Mouse (Mus musculus) splenic B cell, adult 2 months (primary cell): Measurements from ENCODE around the gene Zfp553.
"Not testable (repeated sequence)": the region's sequence is repeated elsewhere in the genome, so short reads cannot be mapped to it uniquely, and the experiment has no call there.

Experiments
- DNase-seq: peaks from one replicate; pipeline ENCODE4 v3.0.0-alpha.2; 2011; ENCODE audit warnings: low read depth, low spot score
- H3K27me3 ChIP-seq: 2 replicates; pipeline ENCODE4 v1.6.1; 2012; ENCODE audit warnings: mild to moderate bottlenecking, low read length, moderate library complexity, mixed read lengths; ENCODE audit not compliant: control insufficient read depth, poor library complexity, insufficient read depth, severe bottlenecking
- H3K36me3 ChIP-seq: 2 replicates; pipeline ENCODE4 v1.6.1; 2012; ENCODE audit warnings: mild to moderate bottlenecking, low read length, moderate library complexity, mixed read lengths; ENCODE audit not compliant: control insufficient read depth, poor library complexity, insufficient read depth, severe bottlenecking

Zfp553 gene

DNA sequence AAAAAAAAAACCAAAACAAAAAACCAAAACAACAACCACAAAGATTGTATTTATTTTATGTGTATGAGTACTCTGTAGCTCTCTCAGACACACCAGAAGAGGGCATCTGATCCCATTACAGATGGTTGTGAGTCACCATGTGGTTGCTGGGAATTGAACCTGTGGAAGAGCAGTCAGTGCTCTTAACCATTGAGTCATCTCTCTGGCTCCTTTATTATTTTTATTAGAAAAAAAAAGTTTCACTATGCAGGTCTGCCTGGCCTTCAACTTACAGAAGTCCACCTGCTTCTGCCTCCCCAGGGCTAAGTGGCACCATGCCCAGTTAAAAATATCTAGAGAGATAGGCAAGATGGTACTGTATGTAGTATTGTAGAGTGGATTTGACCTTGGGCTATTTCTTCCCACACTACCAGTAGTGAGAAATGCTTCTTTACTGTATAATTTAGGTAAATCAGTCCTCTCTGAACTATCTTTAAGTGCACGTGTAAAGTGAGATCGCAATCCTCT lies 10.6 kb downstream of the Zfp553 start:
- no peak for DNase-seq
- no peaks in the 10 kb centered on the region for H3K27me3 ChIP-seq

DNA sequence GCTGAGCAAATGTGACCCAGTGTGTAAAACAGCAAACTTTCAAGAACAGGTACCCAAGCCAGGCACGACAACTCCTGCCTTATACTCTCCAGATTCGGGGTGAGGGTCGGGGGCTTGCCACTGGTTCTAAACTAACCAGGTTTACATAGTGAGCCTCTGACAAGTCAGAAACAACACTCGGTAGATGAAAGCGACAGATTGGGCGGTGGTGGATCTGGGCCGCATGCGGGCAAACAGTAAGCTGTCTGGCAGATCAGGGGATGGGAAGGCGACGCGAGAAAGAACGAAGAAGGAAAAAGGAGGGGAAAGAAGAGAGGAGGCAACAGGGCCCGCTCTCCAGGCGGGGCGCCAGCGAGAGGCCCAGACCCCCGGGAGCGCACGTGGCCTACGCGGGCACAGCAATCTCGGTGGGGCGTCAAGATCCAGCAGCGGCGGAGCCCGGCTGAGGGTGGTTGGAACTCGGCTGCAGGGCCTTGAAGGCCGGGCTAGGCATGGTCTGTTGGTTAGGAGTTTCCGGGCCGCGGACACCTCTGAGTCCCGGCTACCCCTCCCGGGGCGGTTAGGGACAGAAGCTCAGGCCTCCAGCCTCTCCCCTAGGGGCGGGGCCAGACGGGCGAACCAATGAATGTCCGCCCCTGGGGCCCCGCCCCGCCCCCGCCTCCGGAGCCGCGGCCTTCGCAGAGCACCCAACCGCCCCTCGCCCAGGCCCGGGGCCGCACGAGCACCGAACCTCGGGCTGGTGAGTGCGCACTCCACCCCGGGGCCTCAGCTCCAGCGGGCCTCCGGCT lies 11.2 kb downstream of the Zfp553 start, which contains the start of gene Zfp771:
Zfp771 (plus strand) TSS at position 405 of the 788 bp plus-strand sequence.
- no peaks in the 10 kb centered on the region for H3K27me3 ChIP-seq
- DNase-seq, result peak; percentile 91
- 0 out of 2 replicates have a peak, but pooled peaks cover 2% of the 10 kb centered on the region for H3K36me3 ChIP-seq

More for the DNA sequence above, 10.6 kb downstream of the Zfp553 start:
- H3K36me3 ChIP-seq, result 0 out of 2 replicates have a peak, but pooled peaks cover 4% of the 10 kb centered on the region

DNA sequence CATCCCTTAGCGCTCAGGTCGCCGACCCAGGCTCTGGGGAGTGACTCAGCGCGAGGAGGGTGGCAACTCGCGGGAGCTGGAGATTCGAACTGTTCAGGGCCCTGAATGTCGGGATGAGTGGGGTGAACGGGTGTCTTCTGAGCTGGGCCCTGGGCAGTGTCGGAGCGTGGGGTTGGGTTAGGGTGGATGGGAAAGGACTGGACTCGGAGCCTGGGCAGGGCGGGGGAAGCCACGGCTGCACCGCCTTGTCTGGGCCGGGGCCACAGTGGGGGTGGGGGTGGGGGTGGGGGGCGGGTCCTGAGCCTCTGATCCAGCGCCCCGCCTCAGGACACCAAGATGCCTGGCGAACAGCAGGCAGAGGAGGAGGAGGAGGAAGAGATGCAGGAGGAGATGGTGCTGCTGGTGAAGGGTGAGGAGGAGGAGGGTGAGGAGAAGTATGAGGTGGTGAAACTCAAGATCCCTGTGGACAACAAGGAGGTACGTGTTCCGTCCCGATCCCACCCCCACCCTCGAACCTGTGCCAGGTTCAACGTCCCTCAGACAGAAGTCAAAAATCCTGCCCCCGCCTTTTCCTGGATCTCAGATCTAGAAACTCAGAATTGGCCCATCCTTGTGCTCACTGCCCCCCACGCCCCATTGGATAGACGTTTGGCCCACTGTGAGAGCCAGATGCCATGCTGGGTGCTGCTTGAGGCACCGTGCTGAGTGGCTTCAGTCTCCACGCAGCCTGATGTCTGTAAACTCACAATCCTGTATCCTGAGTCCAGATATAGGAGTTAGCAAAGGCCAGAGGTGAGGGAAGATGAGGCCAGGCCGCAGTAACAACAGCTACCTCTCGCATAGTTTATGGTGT lies 12.0 kb downstream of the Zfp553 start:
- 0 out of 2 replicates have a peak, but pooled peaks cover 1% of the 10 kb centered on the region for H3K36me3 ChIP-seq
- H3K27me3 ChIP-seq, result no peaks in the 10 kb centered on the region
- no peak for DNase-seq

DNA sequence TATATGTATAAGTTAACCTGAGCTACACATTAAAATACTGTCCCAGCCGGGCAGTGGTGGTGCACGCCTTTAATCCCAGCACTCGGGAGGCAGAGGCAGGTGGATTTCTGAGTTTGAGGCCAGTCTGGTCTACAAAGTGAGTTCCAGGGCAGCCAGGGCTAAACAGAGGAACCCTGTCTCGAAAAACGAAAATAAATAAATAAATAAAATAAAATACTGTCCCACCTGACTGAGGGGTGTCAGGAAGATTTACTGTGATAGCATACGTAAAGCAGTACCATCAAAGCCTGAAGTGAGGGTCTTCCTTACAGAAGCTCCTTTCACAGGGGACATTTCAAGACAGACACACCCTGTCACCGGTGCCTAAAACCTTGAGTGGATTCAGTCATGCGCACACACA lies 17.6 kb downstream of the Zfp553 start:
- H3K27me3 ChIP-seq, H3K36me3 ChIP-seq, DNase-seq: not testable (repeated sequence)

DNA sequence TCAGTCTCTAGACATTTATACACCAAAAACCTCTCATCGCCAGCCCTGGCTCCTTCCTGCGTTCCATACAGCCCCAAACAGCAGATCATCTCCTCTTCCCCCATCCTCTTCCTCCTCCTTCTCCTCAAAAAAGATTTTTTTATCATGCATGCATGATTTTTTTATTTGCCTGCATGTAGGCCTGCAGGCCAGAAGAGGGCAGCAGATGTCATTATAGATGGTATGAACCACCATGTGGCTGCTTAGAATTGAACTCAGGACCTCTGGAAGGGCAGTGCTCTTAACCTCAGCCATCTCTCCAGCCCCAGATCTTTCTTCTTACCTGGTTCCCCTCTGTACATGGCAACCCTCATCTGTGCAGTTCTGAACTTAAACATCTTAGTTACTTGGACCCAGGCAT lies 19.6 kb downstream of the Zfp553 start:
- peak; percentile 69 for DNase-seq
- H3K27me3 ChIP-seq, result no peaks in the 10 kb centered on the region
- no peaks in the 10 kb centered on the region for H3K36me3 ChIP-seq

DNA sequence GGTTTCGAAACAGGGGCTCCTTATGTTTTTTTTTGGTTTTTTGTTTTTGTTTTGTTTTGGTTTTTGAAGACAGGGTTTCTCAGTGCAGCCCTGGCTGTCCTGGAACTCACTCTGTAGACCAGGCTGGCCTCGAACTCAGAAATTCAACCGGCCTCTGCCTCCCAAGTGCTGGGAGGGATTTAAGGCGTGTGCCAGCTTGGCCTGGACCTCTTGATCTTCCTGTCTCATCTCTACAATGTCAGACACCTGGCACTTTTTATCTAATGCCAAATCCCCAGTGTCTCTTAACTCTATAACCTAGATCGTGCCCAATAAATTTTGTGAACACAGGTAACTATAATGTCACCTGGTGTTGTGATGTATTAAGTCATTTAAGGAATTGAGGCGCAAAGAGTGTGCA lies 20.5 kb downstream of the Zfp553 start:
- H3K27me3 ChIP-seq, result no peaks in the 10 kb centered on the region
- DNase-seq, result no peak
- no peaks in the 10 kb centered on the region for H3K36me3 ChIP-seq

DNA sequence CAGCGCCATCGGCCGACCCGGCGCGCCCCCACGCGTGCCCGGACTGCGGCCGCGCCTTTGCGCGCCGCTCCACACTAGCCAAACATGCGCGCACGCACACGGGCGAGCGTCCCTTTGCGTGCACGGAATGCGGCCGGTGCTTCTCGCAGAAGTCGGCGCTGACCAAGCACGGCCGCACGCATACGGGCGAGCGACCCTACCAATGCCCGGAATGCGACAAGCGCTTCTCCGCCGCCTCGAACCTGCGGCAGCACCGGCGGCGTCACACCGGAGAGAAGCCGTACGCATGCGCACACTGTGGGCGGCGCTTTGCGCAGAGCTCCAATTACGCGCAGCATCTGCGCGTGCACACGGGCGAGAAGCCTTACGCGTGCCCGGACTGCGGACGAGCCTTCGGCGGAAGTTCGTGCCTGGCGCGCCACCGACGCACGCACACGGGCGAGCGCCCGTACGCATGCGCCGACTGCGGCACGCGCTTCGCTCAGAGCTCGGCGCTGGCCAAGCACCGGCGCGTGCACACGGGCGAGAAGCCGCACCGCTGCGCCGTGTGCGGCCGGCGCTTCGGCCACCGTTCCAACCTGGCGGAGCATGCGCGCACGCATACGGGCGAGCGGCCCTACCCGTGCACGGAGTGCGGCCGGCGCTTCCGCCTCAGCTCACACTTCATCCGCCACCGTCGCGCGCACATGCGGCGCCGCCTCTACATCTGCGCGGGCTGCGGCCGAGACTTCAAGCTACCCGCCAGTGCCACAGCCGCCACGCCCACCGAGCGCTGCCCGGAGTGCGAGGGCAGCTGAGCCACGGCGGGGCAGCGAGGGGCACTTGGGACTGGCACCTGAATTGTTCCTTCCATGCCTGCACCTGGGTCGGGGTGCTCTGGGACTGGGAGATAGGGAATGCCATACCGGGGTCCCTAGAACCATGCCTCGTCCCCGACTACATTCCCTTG lies 21.2 kb downstream of the Zfp553 start:
- no peaks in the 10 kb centered on the region for H3K27me3 ChIP-seq
- peak; percentile 99 for DNase-seq

DNA sequence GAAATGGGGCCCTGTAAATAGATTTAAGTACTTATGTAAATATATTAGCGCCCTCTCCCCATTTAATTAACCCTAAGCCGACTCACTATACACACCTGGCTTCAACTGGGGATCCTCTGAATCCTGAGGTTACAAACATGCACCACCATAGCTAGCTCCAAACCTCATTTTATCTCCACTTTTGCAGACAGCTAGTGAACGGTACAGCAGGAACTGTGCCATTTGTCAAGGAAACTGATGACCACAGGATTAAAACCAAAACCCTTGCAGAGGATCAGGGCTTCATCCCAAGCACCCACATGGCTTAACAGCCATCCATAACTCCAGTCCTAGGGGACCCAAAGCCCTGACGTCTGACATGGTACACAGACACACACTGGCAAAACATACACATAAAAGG lies 22.1 kb downstream of the Zfp553 start:
- Histone ChIP-seq H3K36me3 (no peaks in the 10 kb centered on the region), H3K27me3 (no peaks in the 10 kb centered on the region)
- DNase-seq, result no peak

More for the DNA sequence above, 21.2 kb downstream of the Zfp553 start:
- H3K36me3 ChIP-seq, result no peaks in the 10 kb centered on the region

DNA sequence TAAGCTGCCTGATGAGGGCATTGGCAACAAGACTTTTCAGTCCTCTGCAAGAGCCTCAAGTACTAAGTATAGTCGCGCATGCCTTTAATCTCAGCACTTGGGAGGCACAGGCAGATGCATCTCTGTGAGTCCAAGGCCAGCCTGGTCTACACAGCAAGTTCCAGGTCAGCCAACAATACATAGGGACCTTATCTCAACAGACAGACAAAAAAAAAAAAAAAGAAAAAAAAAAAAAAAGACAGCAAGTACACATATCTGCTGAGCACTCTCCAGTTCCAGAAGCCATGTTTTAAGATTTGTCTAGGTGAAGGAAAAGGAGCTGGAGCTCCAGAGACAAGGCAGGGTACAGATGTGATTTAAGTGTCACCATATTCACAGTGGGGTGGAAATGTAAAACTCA lies 23.1 kb downstream of the Zfp553 start:
- H3K36me3 ChIP-seq, result no peaks in the 10 kb centered on the region
- no peaks in the 10 kb centered on the region for H3K27me3 ChIP-seq
- DNase-seq, result no peak

DNA sequence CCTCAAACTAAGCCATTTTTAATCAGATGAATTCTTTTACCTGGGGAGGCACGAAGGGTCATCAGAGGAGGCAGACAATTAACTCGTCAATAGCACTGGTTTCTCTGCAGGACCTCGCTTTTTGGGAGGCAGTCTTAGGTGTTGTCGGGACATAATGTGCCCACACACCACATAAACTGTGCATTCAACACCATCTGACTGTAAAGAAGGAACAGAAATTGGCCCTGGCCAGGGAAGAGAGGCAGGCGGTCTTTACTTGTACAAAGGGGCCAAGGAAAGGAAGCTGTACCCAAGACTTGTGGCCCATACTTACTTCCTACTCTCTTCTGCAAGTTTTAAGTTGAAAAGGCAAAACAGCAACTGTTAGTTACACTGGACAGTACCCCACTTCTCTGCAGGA lies 23.7 kb downstream of the Zfp553 start:
- no peaks in the 10 kb centered on the region for H3K36me3 ChIP-seq
- no peaks in the 10 kb centered on the region for H3K27me3 ChIP-seq
- no peak for DNase-seq

DNA sequence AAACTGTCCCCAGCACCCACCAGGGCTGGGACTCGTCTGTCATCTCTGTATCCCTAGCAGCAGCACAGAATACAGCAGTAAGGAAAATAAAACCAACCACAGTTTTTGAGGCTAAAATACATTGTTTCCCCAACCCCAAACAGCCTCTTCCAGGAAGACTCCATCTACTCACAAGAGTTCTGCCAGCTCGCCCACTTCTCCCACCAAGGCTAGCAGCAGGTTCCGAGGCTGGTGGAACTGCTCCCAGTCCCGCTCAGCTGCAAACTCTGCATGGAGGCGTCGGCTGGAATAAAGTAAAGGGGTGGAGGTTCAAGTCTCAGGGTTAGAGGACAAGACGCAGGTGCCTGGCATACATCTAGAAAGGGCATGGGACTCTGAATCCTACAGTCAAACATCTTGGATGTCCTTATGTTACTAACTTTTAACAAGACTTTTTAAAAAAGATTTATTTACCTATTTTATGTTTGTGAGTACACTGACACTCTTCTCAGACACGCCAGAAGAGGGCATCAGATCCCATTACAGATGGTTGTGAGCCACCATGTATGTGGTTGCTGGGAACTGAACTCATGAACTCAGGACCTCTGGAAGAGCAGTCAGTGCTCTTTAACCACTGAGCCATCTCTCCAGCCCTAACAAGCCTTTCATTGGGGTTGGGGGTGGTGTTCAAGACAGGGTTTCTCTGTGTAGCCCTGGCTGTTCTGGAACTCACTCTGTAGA lies 26.5 kb downstream of the Zfp553 start:
- Histone ChIP-seq H3K36me3 (no peaks in the 10 kb centered on the region), H3K27me3 (no peaks in the 10 kb centered on the region)
- DNase-seq, result no peak

DNA sequence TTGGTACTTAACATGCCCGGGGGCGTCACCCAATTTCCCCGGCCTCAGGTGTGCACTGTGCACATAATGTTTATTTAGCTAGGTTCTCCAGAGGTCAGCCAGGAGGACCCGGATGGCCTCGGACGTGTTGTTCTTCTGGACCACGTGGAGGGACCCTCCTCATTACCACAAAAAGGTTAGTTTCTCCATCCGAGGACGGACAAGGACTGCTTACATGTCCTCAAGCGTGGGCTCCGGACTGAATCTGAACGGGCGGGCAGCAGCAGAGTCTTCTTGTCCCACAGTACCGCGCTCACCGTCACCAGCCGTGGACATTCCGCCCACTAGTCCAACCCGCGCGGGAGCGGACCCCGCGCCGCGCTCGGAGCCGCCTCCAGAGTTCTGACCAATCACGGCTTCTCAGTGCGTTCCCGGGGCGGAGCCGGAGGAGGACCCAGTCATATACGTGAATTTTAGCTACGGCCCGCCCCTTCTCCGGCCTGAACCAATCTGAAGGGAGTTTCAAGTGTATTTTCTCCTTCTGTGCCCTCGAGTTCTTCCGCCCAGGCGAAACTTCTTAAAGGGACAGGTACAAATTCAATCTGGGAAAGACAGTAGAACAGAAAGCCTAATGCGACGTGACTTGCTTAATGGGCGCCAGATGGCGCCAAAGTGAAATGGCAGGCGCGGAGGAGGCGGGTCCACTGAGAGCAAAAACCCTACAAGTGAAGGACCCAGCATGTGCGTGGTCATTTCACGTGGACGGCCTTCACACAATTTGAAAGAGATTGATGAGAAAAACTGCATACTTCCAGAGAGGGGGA lies 27.6 kb downstream of the Zfp553 start, which contains the start of gene Dctpp1:
Dctpp1 (minus strand) TSS at position 401 of the 803 bp plus-strand sequence.
- no peaks in the 10 kb centered on the region for H3K36me3 ChIP-seq
- H3K27me3 ChIP-seq, result no peaks in the 10 kb centered on the region
- DNase-seq, result peak; percentile 98
